Mouse (Mus musculus) limb, embryonic 12.5 days (tissue): ENCODE results near the gene Afmid. TPM values are rescaled to one million over a fixed set of nuclear protein-coding genes. Genes with fewer than 3 reads are reported as not detected.

Experiments
- ATAC-seq: fragments of 200-750 bp; cut with Nextera tagmentation; 2 replicates; pipeline ENCODE4 v1.8.0; 2017; ENCODE audit warnings: low read depth, moderate TSS enrichment; ENCODE audit not compliant: insufficient number of reproducible peaks, insufficient read depth, low FRiP score, low TSS enrichment
- H3K27ac ChIP-seq: fragments of 300-500 bp; sonication (generic); 2 replicates; pipeline ENCODE4 v1.5.1; 2016; ENCODE audit warnings: mild to moderate bottlenecking, moderate library complexity
- H3K27me3 ChIP-seq: fragments of 300-500 bp; sonication (generic); 2 replicates; pipeline ENCODE4 v1.6.1; 2016; ENCODE audit warnings: mild to moderate bottlenecking, moderate library complexity
- H3K36me3 ChIP-seq: fragments of 300-500 bp; sonication (generic); 2 replicates; pipeline ENCODE4 v1.6.1; 2016; ENCODE audit warnings: mild to moderate bottlenecking, moderate library complexity
- H3K4me1 ChIP-seq: fragments of 300-500 bp; sonication (generic); replicated peaks from 2 replicates; pipeline ENCODE4 v1.6.1; 2016
- H3K4me2 ChIP-seq: fragments of 300-500 bp; sonication (generic); 2 replicates; pipeline ENCODE4 v1.6.1; 2016; ENCODE audit warnings: mild to moderate bottlenecking, moderate library complexity
- H3K4me3 ChIP-seq: fragments of 300-500 bp; sonication (generic); replicated peaks from 2 replicates; pipeline ENCODE4 v1.5.1; 2016; ENCODE audit warnings: mild to moderate bottlenecking
- H3K9ac ChIP-seq: fragments of 300-500 bp; sonication (generic); replicated peaks from 2 replicates; pipeline ENCODE4 v1.6.1; 2016; ENCODE audit warnings: mild to moderate bottlenecking, moderate library complexity
- H3K9me3 ChIP-seq: fragments of 300-500 bp; sonication (generic); 2 replicates; pipeline ENCODE4 v1.6.1; 2016; ENCODE audit warnings: mild to moderate bottlenecking, moderate library complexity
- WGBS: fragments of 180-500 bp; shearing (Covaris S2); methylation state at CpG from one replicate; pipeline ENCODE4 v1.1.7; 2016; 5-methylcytosine and 5-hydroxymethylcytosine counted together
- polyA plus RNA-seq: library from polyadenylated mRNA; unstranded; fragments of >200 nt; fragmentation: Nextera tagmentation; extraction: Ambion mirVana; gene quantifications from 2 replicates; pipeline ENCODE4 v1.2.1, GENCODE M21; 2016

Afmid gene
- polyA plus RNA-seq, 1 experiment from 2014 or later = 4.2 TPM

DNA sequence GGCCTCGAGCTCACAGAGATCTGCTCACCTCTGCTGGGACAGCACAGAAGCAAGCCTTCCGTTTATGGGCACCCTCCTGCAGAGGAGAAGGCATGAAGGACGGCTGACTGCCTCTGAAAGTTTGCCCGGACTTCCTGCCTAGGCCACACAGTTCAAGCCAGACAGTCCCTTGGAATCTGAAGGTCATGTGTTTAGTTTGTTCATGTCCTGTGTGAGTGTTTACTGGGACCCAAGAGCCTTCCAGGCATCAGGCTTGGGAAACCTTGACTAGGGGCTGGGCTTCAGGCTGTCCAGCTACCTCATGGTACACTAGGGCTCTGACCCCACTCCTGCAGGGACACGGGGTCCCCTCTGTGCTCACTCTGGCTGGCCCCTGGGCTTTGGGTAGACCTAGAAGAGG is 60.3 kb downstream of the Afmid start:
- H3K4me3 ChIP-seq = no peak overlapping the region
- peaks cover 62% of the 10 kb centered on the region for H3K4me1 ChIP-seq
- ATAC-seq = no peak
- no peak overlapping the region for H3K4me2 ChIP-seq
- H3K9me3 ChIP-seq = no peaks in the 10 kb centered on the region
- no peak overlapping the region for H3K27ac ChIP-seq
- 41% methylated on average over 5 of the region's 5 CpGs for WGBS
- H3K36me3 ChIP-seq = no peaks in the 10 kb centered on the region
- H3K27me3 ChIP-seq = peaks cover 10% of the 10 kb centered on the region
- H3K9ac ChIP-seq = no peak overlapping the region

DNA sequence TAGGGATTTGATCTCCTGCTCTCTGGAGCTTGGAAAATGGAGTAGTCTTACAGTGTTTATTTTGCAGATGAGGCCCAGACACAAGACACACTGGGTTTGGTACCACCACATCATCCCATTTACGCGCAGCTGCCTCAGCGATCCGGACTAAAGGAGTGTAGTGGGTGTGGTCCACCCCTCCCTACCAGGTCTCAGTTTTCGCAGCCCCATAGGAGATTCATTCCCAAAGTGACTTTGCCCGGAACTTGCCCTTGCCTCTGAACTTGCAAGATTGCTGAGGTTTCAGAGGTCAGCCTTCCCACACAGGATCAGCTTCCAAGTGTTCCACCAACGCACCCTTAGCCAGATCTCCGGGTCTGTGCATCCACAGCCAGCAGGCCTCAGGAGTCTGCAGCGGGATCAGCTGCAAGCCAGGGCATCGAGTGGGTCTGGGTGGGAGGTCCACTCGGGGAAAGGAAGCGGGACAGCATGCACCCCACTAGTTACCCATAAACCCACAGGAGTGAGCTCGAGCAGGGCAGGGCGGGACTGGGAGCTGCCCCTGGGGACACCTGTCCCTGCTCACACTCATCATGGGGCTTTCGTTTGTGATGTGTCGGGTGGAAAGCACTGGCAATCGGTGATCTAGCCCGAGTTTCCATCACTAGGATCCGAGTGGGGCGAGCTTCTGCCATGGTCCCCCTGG is 62.6 kb downstream of the Afmid start:
- H3K27ac ChIP-seq = peak overlapping the region; percentile 91; the same call in 1 of the 2 replicates
- no peak for ATAC-seq
- no peaks in the 10 kb centered on the region for H3K36me3 ChIP-seq
- H3K4me1 ChIP-seq = peaks cover 49% of the 10 kb centered on the region
- H3K9ac ChIP-seq = peak overlapping the region; percentile 55
- 7% methylated on average over 20 of the region's 20 CpGs for WGBS
- H3K27me3 ChIP-seq = peaks cover 13% of the 10 kb centered on the region
- peak overlapping the region; percentile 34 for H3K4me3 ChIP-seq
- H3K4me2 ChIP-seq = peak overlapping the region; percentile 73
- H3K9me3 ChIP-seq = no peaks in the 10 kb centered on the region

DNA sequence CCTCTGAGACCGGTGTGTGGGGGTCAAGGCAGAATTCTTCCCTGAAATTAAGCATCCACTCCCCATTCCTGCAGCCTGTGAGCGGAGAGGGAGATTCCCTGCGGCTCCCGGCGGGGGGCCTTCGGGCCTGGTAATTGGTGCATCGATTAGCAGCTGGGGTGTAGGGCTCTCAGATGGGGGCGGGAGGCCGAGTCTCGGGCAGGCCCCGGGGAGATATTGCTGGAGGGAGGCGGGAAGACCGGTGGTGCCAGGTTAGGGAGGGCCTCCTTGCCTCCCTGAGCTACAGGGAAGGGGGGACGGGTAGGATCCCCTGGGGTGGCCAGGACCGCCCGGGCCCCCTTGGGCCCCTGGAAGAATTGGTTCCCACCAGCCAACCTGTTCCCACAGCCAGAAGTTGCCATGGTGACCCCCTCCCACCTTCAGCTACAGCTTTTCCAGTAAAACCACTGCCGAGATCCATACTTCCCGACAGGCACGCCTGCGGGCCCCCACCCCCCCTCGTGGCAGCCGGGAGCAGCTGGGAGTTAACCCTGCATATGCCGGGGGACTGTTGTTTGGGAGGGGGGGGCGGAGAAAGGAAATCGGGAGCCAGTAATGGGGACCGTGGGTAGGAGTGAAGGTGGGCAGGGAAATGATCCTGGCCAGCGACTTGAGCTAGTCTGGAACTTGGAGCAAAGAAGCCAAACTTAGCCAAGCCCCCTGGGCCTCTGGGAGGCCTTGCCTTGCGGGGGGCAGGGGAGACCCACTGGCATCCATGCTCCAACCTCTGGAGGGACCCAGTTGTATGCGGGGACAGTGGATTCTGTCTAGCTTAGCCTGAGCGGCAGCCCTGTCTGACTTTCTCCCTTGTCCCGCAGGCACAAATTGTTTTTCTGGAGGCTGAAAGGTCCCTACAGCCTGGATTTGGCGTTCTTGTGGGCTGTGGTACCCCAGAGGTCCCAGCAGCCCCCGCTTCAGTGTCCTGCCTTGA is 63.4 kb downstream of the Afmid start:
- WGBS = 3% methylated on average over 33 of the region's 33 CpGs
- H3K27me3 ChIP-seq = peaks cover 13% of the 10 kb centered on the region
- H3K4me3 ChIP-seq = peak overlapping the region; percentile 34
- H3K36me3 ChIP-seq = no peaks in the 10 kb centered on the region
- H3K9ac ChIP-seq = peak overlapping the region; percentile 55
- no peaks in the 10 kb centered on the region for H3K9me3 ChIP-seq
- peak overlapping the region; percentile 73 for H3K4me2 ChIP-seq
- peak overlapping the region; percentile 91 for H3K27ac ChIP-seq
- peaks cover 41% of the 10 kb centered on the region for H3K4me1 ChIP-seq
- ATAC-seq = peak; percentile 62

Other genes starting within 250 kb of the Afmid start
- gene Tnrc6c, start 171.6 kb upstream of the Afmid start, polyA plus RNA-seq = 20.0 and 22.6 TPM in 2 replicates
- 0.53 and 1.2 TPM in 2 replicates for gene Tmc8, start 43.8 kb upstream of the Afmid start, polyA plus RNA-seq
- gene Tmc6, start 43.7 kb upstream of the Afmid start, polyA plus RNA-seq = 20.3 and 22.4 TPM in 2 replicates
- gene 6030468B19Rik, start 28.3 kb upstream of the Afmid start, polyA plus RNA-seq = 0.26 and 0.33 TPM in 2 replicates
- gene Gm20708, start 16.3 kb upstream of the Afmid start, polyA plus RNA-seq = 0.36 and 0.58 TPM in 2 replicates
- gene Syngr2, start 16.3 kb upstream of the Afmid start, polyA plus RNA-seq = 27.6 and 28.8 TPM in 2 replicates
- gene Tk1, start 168 bp downstream of the Afmid start, polyA plus RNA-seq = 136 and 143 TPM in 2 replicates
- 346 and 369 TPM in 2 replicates for gene Birc5, start 23.3 kb downstream of the Afmid start, polyA plus RNA-seq
- not detected in 2 replicates for gene Tmem235, start 34.8 kb downstream of the Afmid start, polyA plus RNA-seq
- gene Tha1, start 47.6 kb downstream of the Afmid start, polyA plus RNA-seq = 1.9 and 2.3 TPM in 2 replicates
- gene Socs3, start 144.1 kb downstream of the Afmid start, polyA plus RNA-seq = 14.9 and 16.4 TPM in 2 replicates
- 40.7 and 43.1 TPM in 2 replicates for gene Pgs1, start 160.4 kb downstream of the Afmid start, polyA plus RNA-seq